Mouse (Mus musculus): ENCODE data around the gene Psmc5.
A peak's percentile ranks its signal among the peaks of the same experiment; 100 is the strongest.

The Psmc5 gene

DNA sequence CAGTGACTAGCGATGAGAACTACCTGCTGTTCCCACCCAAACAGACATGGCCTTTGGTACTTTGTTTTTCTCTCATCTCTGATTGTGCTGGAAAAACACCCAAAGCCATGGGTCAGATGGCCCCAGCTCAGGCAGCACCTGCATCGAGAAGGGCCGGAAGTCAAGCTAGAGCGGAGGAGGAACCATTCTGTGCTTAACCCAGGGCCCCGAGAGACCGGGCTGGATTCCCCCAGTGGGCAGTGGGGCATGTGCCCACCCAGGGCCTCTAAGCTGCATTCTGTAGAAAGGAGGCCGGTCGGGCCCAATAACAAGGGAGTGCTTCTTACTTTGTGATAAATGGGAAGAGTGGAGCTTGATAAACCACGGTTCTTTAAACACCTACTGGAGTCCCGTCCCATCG is 52.2 kb downstream of the Psmc5 start:
- peak; percentile 46 for DNase-seq

DNA sequence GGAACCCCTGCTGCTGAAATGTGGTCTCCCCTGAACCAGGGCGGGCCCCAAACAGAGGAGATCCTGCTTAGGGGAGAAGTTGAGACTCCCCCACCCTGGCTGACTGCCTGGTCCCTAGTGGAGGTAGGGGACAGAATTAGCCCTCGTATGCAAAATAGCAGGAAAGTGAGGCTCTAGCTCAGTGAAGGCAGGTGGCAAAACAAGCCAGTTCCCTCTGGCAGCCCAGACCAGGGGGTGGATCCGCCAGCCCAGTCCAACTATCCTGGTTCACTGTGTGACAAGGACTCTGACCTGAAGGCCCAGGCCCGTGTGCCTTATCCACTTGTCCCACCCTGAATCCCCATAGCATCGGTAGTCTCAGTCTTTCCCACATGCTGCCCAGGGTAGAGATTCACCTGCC is 54.2 kb downstream of the Psmc5 start:
- peak; percentile 52 for DNase-seq

Data from lung, postnatal 36 days (tissue).